Mouse (Mus musculus) bone marrow, adult 2 months (tissue): Measurements from ENCODE around the gene Ccdc71l.

Source experiments
- CTCF ChIP-seq: fragments of 200-500 bp; IDR thresholded peaks from 2 replicates; pipeline ENCODE4 v1.5.1; 2011; ENCODE audit warnings: low read length, control low read depth; ENCODE audit not compliant: control insufficient read depth, insufficient read depth
- POLR2A ChIP-seq: fragments of 200-500 bp; IDR thresholded peaks from 2 replicates; pipeline ENCODE4 v1.6.1; 2011; ENCODE audit warnings: low read depth, mild to moderate bottlenecking, control low read depth, low read length, borderline replicate concordance; ENCODE audit not compliant: control insufficient read depth

- TF ChIP-seq CTCF (no peak), POLR2A (no peak)
These were observed 2.5 kb downstream of the Ccdc71l start for GRCm38 (mm10) chr12:32381011-32381410.
